Mouse (Mus musculus): Measurements from ENCODE around the gene Bpifb1.

DNA sequence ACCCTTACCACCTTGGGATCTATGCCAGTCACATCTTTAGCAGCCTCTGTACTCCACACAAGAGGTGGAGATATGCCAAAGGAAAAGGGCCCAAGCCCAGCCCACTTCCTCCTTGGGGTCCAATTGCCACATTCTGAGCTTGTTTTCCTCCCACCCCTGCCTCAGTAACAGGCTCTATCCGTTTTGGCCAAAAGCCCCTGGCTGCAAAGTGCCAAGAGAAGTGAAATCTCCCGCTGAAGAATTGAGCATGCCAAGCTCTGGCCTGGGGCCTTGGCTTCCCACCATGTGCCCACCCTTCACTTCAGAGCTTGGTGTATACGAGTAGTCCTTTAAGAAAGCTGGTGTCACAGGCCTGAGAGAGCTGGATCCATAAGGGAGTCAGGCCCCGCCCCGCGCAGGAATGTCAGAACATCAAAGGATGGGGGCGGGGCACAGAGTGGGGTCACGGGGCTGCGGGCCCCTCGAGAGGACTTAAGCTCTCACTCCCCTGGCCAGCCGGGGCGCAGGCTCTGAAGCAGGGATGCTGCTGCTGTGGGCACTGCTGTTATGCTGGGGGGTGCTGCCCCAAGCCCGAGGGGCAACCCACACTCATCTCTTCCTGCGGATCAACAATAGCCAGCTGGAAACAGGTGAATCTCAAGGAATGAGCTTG is 32.8 kb downstream of the Bpifb1 start, which contains the start of gene Bpifb5:
- TF ChIP-seq POLR2A (IDR thresholded peaks at IDR 0.05; ENCODE audit: control insufficient read depth, extremely low read depth, insufficient read depth, low read length, poor library complexity) = no peak
- no peak for TF ChIP-seq CTCF (IDR thresholded peaks at IDR 0.05; ENCODE audit: borderline replicate concordance, control insufficient read depth, extremely low read depth, insufficient read depth, low read length, poor library complexity)

Measured in thymus, adult 2 months (tissue).